Mouse (Mus musculus) myocyte (in vitro differentiated cells): ENCODE data around the gene Gm6502.
"Not testable (repeated sequence)": the region's sequence is repeated elsewhere in the genome, so short reads cannot be mapped to it uniquely, and the experiment has no call there.

Experiments
- MAX ChIP-seq: IDR thresholded peaks from one replicate; pipeline ENCODE4 v1.6.1; 2011; ENCODE audit warnings: low read depth, mild to moderate bottlenecking, control low read depth
- POLR2A ChIP-seq: IDR thresholded peaks from one replicate; pipeline ENCODE4 v1.6.1; 2011; ENCODE audit warnings: low read depth, mild to moderate bottlenecking, control low read depth, moderate library complexity; ENCODE audit not compliant: insufficient read length

DNA sequence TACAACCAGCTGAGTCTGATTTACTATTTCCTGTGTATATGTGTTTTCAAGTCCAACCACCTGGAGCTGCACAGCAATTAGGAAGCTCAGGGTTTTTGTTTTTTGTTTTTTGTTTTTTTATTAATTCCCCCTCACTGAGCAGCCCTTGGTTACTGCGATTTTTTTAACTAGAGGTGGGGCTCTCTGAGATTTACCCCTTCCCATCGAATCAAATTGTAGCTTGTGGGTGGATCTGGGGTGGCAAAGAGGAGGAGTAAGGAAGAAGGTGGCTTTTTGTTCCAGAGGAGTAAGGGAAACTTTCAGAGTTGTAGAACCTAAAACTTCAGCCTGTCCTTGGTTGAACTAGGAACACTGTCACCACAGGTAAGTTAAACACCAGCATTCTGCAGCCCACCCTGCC, 25.2 kb downstream of the Gm6502 start, which contains the start of gene AA792892:
- not testable (repeated sequence) for TF ChIP-seq MAX, POLR2A
